ENCODE assay signal across 35 mouse cellular contexts in the genomic region with DNA sequence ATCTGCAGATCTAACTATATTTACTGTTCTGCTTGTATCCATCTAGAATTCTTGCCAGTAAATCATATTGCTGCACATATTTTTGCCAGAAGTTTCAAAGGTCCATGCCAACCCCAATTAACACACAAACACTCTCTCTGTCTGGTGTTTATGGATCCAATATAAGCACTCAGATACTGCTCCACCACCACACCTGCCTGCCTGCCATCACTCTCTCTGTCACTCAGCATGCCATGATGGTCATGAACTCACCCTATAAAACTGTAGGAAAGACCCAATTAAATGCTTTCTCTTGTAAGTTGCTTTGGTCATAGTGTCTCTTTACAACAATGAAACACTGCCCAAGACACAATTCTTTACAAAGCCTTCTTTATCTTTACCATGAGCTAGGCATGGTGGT.
"Had no signal": no experiment of that assay in that cellular context is flagged by ENCODE, and none has a peak within 500 bp of the region (broad histone marks: within the 10 kb centered on the region; RNA-seq: fewer than 3 reads in every experiment).

No protein-coding gene starts in this region.

- H3K4me2 ChIP-seq: heart, embryonic 11.5 days; heart, embryonic 12.5 days; heart, embryonic 13.5 days; heart, embryonic 15.5 days; hindbrain, embryonic 12.5 days; hindbrain, embryonic 13.5 days; hindbrain, embryonic 14.5 days; hindbrain, embryonic 15.5 days; intestine, embryonic 15.5 days; kidney, embryonic 15.5 days had no signal

- H3K9me3 ChIP-seq: heart, embryonic 12.5 days; heart, embryonic 13.5 days; heart, embryonic 15.5 days; hindbrain, embryonic 10.5 days; hindbrain, embryonic 12.5 days; hindbrain, embryonic 13.5 days; hindbrain, embryonic 15.5 days; intestine, embryonic 15.5 days; kidney, embryonic 15.5 days had no signal

- H3K4me3 ChIP-seq: heart, embryonic 12.5 days; heart, embryonic 13.5 days; heart, embryonic 15.5 days; hindbrain, embryonic 10.5 days; hindbrain, embryonic 12.5 days; hindbrain, embryonic 13.5 days; hindbrain, embryonic 15.5 days; intestine, embryonic 15.5 days; kidney, embryonic 15.5 days; layer of hippocampus, adult 2 months; left cerebral cortex, adult 2 months had no signal

- H3K4me1 ChIP-seq: heart, embryonic 12.5 days; heart, embryonic 13.5 days; heart, embryonic 15.5 days; hindbrain, embryonic 10.5 days; hindbrain, embryonic 12.5 days; hindbrain, embryonic 13.5 days; hindbrain, embryonic 15.5 days; intestine, embryonic 15.5 days; kidney, embryonic 15.5 days had no signal

- DNase-seq: heart, postnatal 10 days; heart, postnatal 14 days; heart, postnatal 36 days; heart, postnatal 4 days; kidney, adult 11 months; kidney, adult 18-20 months; kidney, adult 2 months; kidney, adult 8-10 months; kidney, adult 9 months; kidney, postnatal 10 days; kidney, postnatal 14 days; kidney, postnatal 25 days; kidney, postnatal 36 days; kidney, postnatal 4 days; layer of hippocampus, adult 9-11 months; layer of hippocampus, postnatal 36 days had no signal

- H3K36me3 ChIP-seq: heart, embryonic 12.5 days; heart, embryonic 13.5 days; heart, embryonic 15.5 days; hindbrain, embryonic 10.5 days; hindbrain, embryonic 12.5 days; hindbrain, embryonic 13.5 days; hindbrain, embryonic 15.5 days; intestine, embryonic 15.5 days; kidney, embryonic 15.5 days had no signal

- H3K27me3 ChIP-seq: heart, embryonic 12.5 days; heart, embryonic 13.5 days; heart, embryonic 15.5 days; hindbrain, embryonic 12.5 days; hindbrain, embryonic 13.5 days; hindbrain, embryonic 15.5 days; intestine, embryonic 15.5 days; kidney, embryonic 15.5 days had no signal

- H3K9ac ChIP-seq: heart, embryonic 12.5 days; heart, embryonic 13.5 days; heart, embryonic 15.5 days; hindbrain, embryonic 12.5 days; hindbrain, embryonic 13.5 days; hindbrain, embryonic 14.5 days; hindbrain, embryonic 15.5 days; intestine, embryonic 15.5 days; kidney, embryonic 15.5 days had no signal

- ATAC-seq: hindbrain, embryonic 16.5 days; hindbrain, postnatal 0 days; inflammation-experienced regulatory T-cells, adult 6 months; intestine, embryonic 15.5 days; intestine, embryonic 16.5 days; intestine, postnatal 0 days had no signal

- H3K27ac ChIP-seq: heart, embryonic 13.5 days; heart, embryonic 15.5 days; hindbrain, embryonic 10.5 days; hindbrain, embryonic 12.5 days; hindbrain, embryonic 13.5 days; hindbrain, embryonic 14.5 days; hindbrain, embryonic 15.5 days; hindbrain, postnatal 0 days; intestine, embryonic 15.5 days; kidney, embryonic 15.5 days; kidney, postnatal 0 days; layer of hippocampus, adult 2 months; left cerebral cortex, adult 2 months had no signal
